Mouse (Mus musculus) hindbrain, postnatal 0 days (tissue): Measurements from ENCODE around the gene Col4a2. TPM values are rescaled to one million over a fixed set of nuclear protein-coding genes. Genes with fewer than 3 reads are reported as not detected.

Source experiments
- ATAC-seq: fragments of 200-750 bp; cut with Nextera tagmentation; 2 replicates; pipeline ENCODE4 v1.8.0; 2017; ENCODE audit warnings: mild to moderate bottlenecking, moderate TSS enrichment, moderate library complexity
- DNase-seq: peaks from one replicate; pipeline ENCODE4 v3.0.0-alpha.2; 2015; ENCODE audit warnings: low spot score
- H3K27ac ChIP-seq: fragments of 300-500 bp; sonication (generic); 2 replicates; pipeline ENCODE4 v1.5.1; 2014; ENCODE audit warnings: mild to moderate bottlenecking
- H3K27me3 ChIP-seq: fragments of 300-500 bp; sonication (generic); 2 replicates; pipeline ENCODE4 v1.6.1; 2014; ENCODE audit warnings: low read length, mixed read lengths; ENCODE audit not compliant: insufficient read depth
- H3K36me3 ChIP-seq: fragments of 300-500 bp; sonication (generic); 2 replicates; pipeline ENCODE4 v1.6.1; 2014; ENCODE audit warnings: low read length, mixed read lengths; ENCODE audit not compliant: insufficient read depth
- H3K4me1 ChIP-seq: fragments of 300-500 bp; sonication (generic); 2 replicates; pipeline ENCODE4 v1.6.1; 2014; ENCODE audit warnings: antibody characterized with exemption, low read length, mixed read lengths; ENCODE audit not compliant: insufficient read depth
- H3K4me2 ChIP-seq: fragments of 300-500 bp; sonication (generic); 2 replicates; pipeline ENCODE4 v1.6.1; 2014; ENCODE audit warnings: low read depth, mild to moderate bottlenecking, low read length, moderate library complexity, mixed read lengths
- H3K4me3 ChIP-seq: fragments of 300-500 bp; sonication (generic); 2 replicates; pipeline ENCODE4 v1.5.1; 2014; ENCODE audit warnings: low read length
- H3K9ac ChIP-seq: fragments of 300-500 bp; sonication (generic); replicated peaks from 2 replicates; pipeline ENCODE4 v1.6.1; 2014; ENCODE audit warnings: mild to moderate bottlenecking, low read length, moderate library complexity, mixed read lengths
- H3K9me3 ChIP-seq: fragments of 300-500 bp; sonication (generic); 2 replicates; pipeline ENCODE4 v1.6.1; 2016; ENCODE audit warnings: low read length, mixed read lengths
- CTCF ChIP-seq: IDR thresholded peaks from 2 replicates; pipeline ENCODE4 v1.5.1; 2016; ENCODE audit warnings: antibody characterized with exemption, control low read depth, low read depth
- WGBS: fragments of 180-500 bp; shearing (Covaris S2); extraction: QIAGEN DNeasy Blood & Tissue Kit; methylation state at CpG from one replicate; pipeline ENCODE4 v1.1.7; 2014; 5-methylcytosine and 5-hydroxymethylcytosine counted together
- polyA plus RNA-seq: library from polyadenylated mRNA; unstranded; fragments of >200 nt; fragmentation: Nextera tagmentation; extraction: Ambion mirVana; gene quantifications from 2 replicates; pipeline ENCODE4 v1.2.1, GENCODE M21; 2015
- total RNA-seq: library from RNA; depleted of rRNA; stranded (reverse); fragments of >200 nt; gene quantifications from 2 replicates; pipeline ENCODE4 v1.2.3, GENCODE M21; 2014

Gene Col4a2
- total and polyA plus RNA-seq, 2 experiments from 2014 or later, result 27.8 to 76.6 TPM

- H3K36me3 ChIP-seq, result no peaks in the 10 kb centered on the region
- WGBS, result 83% methylated on average over 10 of the region's 10 CpGs
- no peak for DNase-seq
- H3K9ac ChIP-seq, result no peak overlapping the region
- no peak for ATAC-seq
- no peak for TF ChIP-seq CTCF
- no peak overlapping the region for H3K4me3 ChIP-seq
- no peaks in the 10 kb centered on the region for H3K9me3 ChIP-seq
- H3K27ac ChIP-seq, result no peak overlapping the region
- H3K4me1 ChIP-seq, result no peaks in the 10 kb centered on the region
- H3K4me2 ChIP-seq, result no peak overlapping the region
- no peaks in the 10 kb centered on the region for H3K27me3 ChIP-seq
Measured at GRCm38 (mm10) chr8:11371347-11371746, 58.7 kb downstream of the Col4a2 start.

- WGBS, result 94% methylated on average over 8 of the region's 8 CpGs
- no peak overlapping the region for H3K4me2 ChIP-seq
- H3K27ac ChIP-seq, result no peak overlapping the region
- no peaks in the 10 kb centered on the region for H3K36me3 ChIP-seq
- H3K9me3 ChIP-seq, result no peaks in the 10 kb centered on the region
- ATAC-seq (no peak), DNase-seq (no peak)
- no peaks in the 10 kb centered on the region for H3K4me1 ChIP-seq
- H3K9ac ChIP-seq, result no peak overlapping the region
- TF ChIP-seq CTCF, result no peak
- H3K27me3 ChIP-seq, result no peaks in the 10 kb centered on the region
- no peak overlapping the region for H3K4me3 ChIP-seq
Measured at GRCm38 (mm10) chr8:11372080-11372479, 59.5 kb downstream of the Col4a2 start.

- WGBS, result 83% methylated on average over 15 of the region's 15 CpGs
- Histone ChIP-seq H3K36me3 (no peaks in the 10 kb centered on the region), H3K27ac (no peak overlapping the region), H3K4me3 (no peak overlapping the region), H3K4me2 (no peak overlapping the region), H3K27me3 (no peaks in the 10 kb centered on the region), H3K9ac (no peak overlapping the region), H3K4me1 (no peaks in the 10 kb centered on the region), H3K9me3 (no peaks in the 10 kb centered on the region)
- ATAC-seq (no peak), DNase-seq (no peak)
- TF ChIP-seq CTCF, result no peak
Measured at GRCm38 (mm10) chr8:11373643-11374325, 61.2 kb downstream of the Col4a2 start.

GRCm38 (mm10) chr8:11374326-11375076, 61.9 kb downstream of the Col4a2 start:
- H3K27me3 ChIP-seq, result no peaks in the 10 kb centered on the region
- WGBS, result 92% methylated on average over 15 of the region's 15 CpGs
- no peak overlapping the region for H3K4me3 ChIP-seq
- DNase-seq (no peak), ATAC-seq (no peak)
- H3K27ac ChIP-seq, result no peak overlapping the region
- H3K9ac ChIP-seq, result no peak overlapping the region
- no peak for TF ChIP-seq CTCF
- no peak overlapping the region for H3K4me2 ChIP-seq
- no peaks in the 10 kb centered on the region for H3K9me3 ChIP-seq
- no peaks in the 10 kb centered on the region for H3K36me3 ChIP-seq
- H3K4me1 ChIP-seq, result no peaks in the 10 kb centered on the region

- H3K27me3 ChIP-seq, result no peaks in the 10 kb centered on the region
- TF ChIP-seq CTCF, result no peak
- H3K9me3 ChIP-seq, result no peaks in the 10 kb centered on the region
- DNase-seq, result no peak
- H3K36me3 ChIP-seq, result no peaks in the 10 kb centered on the region
- H3K9ac ChIP-seq, result no peak overlapping the region
- no peak overlapping the region for H3K4me2 ChIP-seq
- H3K4me3 ChIP-seq, result no peak overlapping the region
- no peak overlapping the region for H3K27ac ChIP-seq
- no peaks in the 10 kb centered on the region for H3K4me1 ChIP-seq
- 69% methylated on average over 18 of the region's 18 CpGs for WGBS
- 0 out of 2 replicates have a peak, but pooled peaks have one; percentile 29 for ATAC-seq
Measured at GRCm38 (mm10) chr8:11375749-11376438, 63.3 kb downstream of the Col4a2 start.

GRCm38 (mm10) chr8:11377391-11378210, 65.0 kb downstream of the Col4a2 start:
- H3K4me3 ChIP-seq, result no peak overlapping the region
- H3K36me3 ChIP-seq, result no peaks in the 10 kb centered on the region
- H3K27me3 ChIP-seq, result no peaks in the 10 kb centered on the region
- ATAC-seq (no peak), DNase-seq (no peak)
- no peak for TF ChIP-seq CTCF
- H3K27ac ChIP-seq, result no peak overlapping the region
- H3K9ac ChIP-seq, result no peak overlapping the region
- no peak overlapping the region for H3K4me2 ChIP-seq
- no peaks in the 10 kb centered on the region for H3K9me3 ChIP-seq
- WGBS, result 58% methylated on average over 16 of the region's 16 CpGs
- H3K4me1 ChIP-seq, result peaks cover 14% of the 10 kb centered on the region
